Mouse (Mus musculus) left cerebral cortex, adult 8-10 months (tissue): Measurements from ENCODE around the gene Galt. TPM values are rescaled to one million over a fixed set of nuclear protein-coding genes. Genes with fewer than 3 reads are reported as not detected.

Experiments
- DNase-seq, 2 experiments: peaks; one replicate each; pipeline ENCODE4 v3.0.0; 2022; ENCODE audit warnings: low spot score in 2 of 2
- total RNA-seq, 4 experiments: library from RNA; stranded (reverse); gene quantifications; 2 replicates each; pipeline ENCODE4 v1.2.4; 2022

Gene Galt
- 10 to 100 TPM; 71.9 to 85.1 (median 76.5) TPM for total RNA-seq

DNA sequence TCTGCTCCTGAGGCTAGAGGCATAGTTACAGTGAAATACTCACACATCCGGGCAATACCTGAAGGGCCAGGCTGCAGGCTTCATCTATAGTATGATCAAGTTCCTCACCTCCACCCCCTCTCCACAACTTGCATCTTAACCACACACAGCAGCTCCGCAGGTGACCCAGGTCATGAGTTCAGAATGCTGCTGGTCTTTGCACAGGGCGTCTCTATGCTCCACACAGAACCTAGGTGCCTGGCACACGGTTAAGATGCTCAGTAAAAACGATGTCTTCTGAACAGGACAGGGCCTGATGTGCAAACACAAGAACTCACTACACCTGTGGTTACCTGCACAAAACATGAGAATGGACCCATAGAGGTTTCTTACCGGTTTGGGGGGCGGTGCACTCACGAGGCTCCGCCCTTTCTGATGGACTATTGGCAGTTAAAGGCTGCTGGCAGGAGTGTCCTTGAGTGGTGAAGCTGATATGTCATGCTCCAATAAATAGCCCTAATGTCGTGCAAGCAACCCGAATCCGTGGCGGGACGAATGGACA is at the start of gene Galt:
Gene Galt (plus strand): TSS at position 432 of the 541 bp plus-strand sequence.
- no peak for DNase-seq

DNA sequence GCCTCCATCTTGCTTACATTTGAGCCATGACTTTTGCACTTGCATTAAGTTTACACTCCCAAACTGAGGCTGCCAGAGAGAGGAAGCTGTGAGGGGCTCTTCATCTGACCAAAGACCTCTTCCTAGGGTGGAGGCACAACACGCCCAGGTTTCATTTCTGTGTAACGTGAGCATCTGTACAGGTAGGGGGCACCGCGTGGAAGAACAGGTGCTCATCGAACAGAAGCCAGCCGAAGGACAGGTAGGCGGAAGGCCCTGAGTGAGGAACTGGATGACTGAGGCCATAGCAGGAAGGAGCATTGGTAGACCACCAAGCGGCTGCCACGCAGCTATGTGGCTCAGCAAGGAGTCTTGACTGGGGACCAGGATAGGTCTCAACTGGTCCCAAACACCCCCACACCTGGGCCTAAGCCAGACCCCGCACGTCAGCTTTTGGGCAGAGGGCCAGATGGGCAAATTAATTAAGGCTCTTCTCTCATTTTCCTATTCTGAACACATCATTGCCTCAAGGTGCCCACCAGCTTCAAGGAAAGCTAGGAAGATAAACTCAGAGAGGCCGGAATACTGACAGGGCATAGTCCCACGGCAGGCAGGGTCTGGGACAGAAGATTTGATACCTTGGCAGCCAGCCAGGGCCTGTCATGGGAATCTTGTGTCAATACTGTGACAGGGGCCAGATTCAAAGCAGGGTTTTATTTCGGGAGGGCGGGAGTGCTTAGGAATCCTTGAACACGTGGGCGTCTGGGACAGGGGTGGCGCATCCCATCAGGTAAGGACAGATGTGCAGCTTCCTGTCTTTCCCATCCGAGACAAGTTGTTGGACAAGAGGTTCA is 48.9 kb upstream of the Galt start:
- no peak for DNase-seq

DNA sequence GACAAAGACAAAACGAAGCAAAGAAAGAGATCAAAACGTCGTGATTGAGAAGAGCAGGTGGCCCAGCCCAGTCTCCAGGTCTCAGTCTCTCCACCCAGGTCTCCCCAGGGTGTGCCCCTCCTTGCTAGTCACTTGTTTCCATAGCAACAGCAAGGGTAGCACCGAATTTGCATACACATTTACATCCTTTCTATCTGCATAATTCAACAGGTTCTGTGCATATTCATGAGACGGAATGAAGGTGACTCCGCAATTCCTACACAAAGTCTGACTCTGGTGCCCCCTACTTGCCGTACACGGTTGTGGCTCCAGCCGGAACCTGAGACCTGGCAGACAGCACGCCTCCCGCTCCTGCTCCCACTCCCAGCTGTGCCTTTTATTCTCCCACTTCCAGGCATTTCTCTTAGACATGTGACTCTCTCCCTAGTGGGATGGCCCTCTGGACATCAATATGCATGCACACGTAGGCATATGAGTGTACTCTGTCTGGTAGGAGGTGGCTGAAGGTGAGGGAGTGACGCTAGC is 48.0 kb upstream of the Galt start:
- peak; percentile 65 to 83 for DNase-seq

DNA sequence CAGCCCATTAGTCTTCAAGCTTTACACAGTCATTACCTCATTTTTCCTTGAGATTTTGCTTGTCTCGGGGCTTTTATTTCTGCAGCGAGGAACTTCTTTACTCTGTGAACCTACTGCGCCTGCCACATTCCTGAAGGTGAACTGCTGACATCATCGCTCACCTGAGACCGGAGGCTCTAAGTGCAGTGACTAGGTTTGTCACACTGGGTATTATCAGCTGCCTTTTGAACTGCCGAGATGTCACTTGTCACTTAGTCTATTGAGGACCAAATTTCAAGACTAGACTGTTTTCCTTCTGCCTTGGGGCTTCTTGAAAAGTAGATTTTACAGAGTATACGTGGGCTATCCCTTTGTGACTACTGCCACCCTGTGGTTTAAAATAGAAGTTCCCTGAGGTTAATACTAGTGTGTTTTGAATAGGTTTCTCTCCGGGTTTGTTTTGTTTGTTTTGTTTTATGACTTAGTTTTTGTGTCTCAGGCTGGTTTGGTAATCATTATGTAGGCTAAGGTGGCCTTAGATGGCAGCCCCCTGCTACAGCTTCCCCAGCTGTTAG is 46.8 kb upstream of the Galt start:
- no peak for DNase-seq

DNA sequence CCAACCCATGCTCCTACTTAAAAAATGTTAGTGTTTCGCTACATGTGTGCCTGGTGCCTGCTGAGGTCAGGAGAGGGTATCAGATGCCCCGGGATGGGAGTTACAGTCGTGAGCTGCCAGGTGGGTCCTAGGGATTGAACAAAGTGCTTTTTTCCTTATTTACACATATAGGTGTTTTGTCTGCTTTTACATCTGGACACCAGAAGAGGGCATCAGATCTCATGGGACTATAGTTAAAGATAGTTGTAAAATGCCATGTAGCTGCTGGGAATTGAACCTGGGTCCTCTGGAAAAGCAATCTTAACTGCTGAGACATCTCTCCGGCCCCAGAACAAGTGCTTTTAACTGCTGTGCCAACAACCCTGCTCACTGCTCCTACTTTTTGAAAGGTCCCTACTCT is 44.8 kb upstream of the Galt start:
- no peak for DNase-seq

DNA sequence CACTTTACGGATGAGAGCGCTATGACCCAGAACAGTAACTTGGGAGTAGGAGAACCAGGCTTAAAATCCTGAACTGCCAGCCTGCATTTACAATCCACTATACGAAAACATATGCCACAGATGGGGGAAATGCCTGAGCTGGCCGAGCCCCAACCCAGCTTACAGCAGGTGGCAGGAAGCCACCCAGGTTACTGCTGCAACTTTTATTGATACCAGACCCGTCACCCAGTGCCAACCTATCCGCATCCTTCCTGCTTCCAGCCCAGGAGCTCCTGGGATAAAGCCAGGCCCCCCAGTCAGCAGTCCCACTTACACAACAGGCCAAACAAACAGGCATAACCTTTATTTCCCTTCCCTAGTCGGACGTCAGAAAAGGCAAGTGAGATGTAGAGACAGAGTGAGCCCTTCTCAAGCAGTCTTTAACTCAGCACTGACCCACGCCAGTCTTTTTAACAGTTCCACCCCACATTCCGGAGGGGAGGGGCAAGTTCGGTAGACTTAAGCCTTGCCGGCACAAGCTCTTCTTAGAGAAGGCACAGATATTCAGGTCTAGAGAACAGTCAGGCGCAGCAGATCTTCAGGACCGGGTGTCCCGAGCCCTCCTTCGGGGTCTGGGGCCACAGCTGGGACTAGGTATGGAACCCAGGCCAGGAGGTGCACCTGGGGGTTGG is 43.2 kb upstream of the Galt start:
- DNase-seq: no peak

DNA sequence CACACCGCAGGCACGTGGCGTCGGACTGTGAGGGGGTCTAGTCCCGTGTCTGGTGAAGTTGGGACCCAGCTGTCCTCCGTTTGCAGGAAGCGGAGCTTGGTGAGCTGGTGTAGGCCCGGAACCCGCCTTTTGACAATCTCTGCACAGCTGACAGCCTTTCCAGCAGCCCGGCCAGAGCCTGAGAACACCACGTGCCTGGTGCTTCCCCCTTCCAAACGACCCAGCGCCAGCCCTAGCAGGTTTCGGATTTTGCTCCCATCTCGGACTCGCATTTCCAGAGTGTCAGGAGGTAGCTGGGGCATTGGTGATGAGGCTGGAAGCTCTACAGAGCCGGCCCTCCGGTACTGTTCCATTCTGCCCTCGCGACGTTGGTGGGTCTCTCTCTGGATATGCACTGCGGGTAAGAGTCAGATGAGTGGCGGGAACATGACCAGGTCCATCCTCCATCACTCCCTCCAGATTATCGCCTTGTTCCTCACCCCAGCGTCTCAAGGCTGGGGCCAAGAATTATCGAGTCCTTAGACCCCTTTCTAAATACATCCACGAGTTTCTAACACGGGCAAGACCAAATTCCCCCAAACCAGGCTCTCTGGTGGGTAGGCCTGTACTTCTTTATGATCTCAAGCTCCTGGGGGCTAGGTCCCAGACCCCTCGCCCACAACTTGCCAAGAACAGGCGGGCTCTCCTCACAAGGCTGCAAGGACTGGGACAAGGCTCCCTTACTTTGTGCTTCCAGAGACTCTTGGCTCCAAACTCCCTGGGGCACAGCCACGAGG is 42.4 kb upstream of the Galt start:
- no peak for DNase-seq

DNA sequence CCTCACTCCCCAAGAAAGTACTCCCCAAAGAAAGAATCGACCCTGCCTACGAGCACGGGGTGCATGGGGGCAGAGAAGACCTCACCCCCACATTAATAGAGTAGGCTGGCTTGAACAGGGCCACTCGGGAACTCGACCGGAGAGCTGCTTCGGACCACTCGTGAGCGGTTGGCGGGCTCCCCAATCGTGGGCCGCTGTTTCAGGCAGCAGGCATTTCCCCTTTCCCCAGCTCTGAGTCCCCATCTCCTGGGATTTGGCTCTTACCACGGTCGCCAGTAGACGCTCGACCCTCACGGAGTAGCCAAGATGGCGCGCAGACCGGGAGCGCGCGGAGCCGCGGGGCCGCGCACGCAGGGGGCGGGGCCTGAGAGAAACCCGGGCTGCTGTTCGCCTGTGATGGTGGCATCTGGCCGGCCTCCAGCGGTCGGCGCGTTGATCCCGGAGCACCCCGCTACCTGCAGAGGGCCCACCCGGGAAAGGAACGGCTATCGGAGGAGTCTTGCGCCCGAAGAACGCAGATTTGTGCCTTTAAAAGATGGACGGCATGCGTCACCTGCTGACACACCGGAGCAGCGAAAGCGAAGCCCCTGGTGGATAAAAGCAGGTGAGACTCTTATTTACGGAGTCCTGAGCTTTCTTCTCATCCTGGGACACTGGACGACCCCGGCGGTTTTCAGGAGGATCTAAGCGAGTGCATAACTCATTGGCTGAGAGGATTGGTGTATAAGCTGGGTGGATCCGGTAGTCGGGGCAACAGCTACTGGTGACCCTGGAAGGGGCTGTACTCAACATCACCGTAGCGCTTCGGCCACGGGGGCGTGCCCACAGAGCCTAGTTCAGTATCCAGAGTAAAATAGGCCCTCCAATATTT is 41.6 kb upstream of the Galt start, which contains the start of gene Rpp25l:
Gene Rpp25l (minus strand): TSS at position 338 of the 871 bp plus-strand sequence.
- peak; percentile 74 to 75 for DNase-seq

DNA sequence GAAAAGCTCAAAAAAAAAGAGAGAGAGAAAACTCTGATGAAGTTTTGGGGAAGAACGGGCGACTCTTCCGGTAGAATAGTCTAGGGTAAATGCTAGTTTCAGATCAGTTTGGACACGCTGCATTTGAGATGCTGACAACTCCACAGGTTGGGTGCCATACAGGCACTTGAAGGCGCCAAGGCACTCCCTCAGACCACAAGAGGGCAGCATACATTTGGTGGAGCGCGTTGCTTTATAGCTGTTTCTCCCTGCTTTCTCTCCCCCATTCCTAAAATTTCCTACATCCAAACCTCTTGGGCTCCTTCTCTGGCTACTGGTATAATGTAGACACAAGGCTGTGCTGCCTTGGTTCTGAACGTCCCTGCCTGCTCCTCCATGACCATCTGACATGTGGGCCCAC is 40.8 kb upstream of the Galt start:
- peak in 1 of 2 experiments; percentile 59 for DNase-seq

DNA sequence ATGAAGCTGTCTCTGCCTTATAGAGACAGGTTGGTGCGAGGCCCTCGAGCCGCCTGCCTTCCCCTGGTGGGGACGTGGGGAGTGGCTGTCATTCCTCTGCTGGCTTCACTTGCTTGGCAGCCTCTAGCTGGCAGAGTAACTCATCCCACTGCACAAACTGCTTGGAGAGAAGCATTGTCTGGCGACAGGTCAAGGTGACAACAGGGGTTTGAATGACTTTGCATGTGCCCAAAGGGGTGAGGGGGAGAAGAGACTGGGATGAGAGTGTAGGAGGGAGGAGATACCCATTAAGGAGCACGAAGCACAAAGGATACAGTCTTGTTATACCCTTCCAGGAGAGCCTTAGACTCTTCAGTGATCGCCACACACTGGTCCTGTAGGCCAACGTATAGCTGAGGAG is 39.9 kb upstream of the Galt start:
- no peak for DNase-seq

DNA sequence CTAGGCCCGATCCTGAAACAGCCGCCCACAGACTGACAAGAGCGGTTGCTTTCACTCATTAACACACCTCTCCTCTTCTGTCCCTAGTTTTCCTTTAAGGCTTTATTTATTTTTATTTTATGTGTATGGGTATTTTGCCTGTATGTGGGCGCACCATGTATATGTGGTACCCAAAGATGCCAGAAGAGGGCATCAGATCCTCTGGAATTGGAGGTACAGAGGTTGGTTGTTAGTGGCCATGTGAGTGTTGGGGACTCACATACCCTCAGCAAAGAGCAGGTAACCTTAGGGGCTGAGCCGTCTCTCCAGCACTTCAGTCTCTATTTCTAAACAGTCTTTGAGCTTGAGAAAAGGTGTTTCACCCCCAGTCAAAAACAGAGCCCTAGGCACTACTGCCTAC is 39.4 kb upstream of the Galt start:
- DNase-seq: no peak

DNA sequence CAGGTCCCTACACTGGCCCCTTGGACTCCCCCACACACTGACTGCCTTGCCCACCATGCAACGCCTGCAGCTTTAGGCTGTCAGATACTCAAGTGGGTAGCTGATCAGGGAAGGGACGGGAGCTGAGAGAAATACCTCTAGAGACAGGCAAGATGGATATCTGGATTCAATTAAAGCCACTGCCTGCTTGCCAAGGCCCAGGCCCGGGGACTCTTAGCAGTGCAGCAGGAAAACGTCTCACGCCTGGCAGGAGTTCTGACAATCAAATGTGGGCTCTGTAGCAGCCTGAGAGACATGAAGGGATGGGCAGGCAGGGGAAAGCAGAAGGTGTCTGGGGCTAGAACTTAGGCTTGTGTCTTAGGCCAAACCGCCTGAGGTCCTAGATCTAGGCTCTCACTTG is 38.2 kb upstream of the Galt start:
- no peak for DNase-seq

DNA sequence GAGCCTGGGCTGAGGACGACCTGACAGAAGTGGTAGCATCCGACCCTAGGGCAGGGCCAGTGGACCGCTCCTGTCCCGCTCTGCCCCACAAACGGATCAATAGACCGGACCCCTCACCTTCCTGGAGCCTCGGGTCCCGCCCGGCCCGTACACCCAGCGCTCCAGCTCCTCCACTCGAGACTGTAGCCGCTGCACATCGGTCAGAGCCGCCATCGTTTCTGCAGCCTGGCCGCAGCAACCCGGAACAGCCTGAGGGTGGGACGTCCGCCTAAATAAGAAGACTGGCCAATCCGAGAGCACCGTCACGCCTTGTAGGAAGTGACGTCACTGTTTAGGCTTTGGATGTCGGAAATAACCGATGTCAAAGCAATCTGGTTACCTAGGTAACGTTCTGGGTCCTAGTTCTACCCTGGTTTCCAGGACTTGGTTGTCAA is 32.1 kb upstream of the Galt start, which contains the start of gene Dctn3:
Gene Dctn3 (minus strand): TSS at position 253 of the 434 bp plus-strand sequence.
- DNase-seq: peak; percentile 77 to 96

DNA sequence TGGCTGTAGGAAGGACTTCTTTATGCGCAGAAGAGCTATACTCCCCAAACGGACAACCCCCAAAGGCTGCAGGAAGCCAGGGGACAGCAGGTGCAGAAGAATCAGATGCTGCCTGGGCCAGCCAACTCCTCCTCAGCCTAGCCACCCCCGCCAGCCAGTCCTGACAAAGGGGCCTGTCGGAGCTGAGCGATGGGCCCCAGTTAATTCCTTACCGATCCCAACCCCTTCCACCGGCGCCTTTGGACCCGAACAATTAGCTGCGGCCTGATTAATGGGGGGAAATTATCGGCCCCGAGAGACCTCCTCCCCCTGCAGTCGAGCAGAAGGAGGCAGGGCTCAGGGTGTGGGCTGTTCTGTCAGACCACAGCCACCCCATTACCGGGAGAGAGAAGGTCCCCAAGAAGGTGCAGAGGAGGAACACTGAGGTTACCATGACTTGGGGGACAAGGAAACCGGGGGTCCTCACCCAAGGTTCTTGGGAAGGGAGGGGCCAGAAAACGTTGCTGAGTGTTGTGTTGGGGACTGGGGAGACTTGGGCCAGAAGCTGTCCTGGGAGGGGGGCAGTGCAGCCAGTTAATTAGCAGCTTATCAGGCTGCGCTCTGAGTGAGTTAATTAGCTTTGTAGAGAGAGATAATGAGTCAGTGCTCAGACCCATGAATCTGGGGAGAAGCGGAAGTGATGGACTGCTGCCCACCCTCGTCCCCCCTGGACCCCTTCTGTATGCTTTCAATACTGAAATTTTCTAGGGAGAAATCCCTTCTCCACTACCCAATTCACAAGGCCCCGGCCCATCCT is 28.0 kb upstream of the Galt start:
- DNase-seq: no peak

DNA sequence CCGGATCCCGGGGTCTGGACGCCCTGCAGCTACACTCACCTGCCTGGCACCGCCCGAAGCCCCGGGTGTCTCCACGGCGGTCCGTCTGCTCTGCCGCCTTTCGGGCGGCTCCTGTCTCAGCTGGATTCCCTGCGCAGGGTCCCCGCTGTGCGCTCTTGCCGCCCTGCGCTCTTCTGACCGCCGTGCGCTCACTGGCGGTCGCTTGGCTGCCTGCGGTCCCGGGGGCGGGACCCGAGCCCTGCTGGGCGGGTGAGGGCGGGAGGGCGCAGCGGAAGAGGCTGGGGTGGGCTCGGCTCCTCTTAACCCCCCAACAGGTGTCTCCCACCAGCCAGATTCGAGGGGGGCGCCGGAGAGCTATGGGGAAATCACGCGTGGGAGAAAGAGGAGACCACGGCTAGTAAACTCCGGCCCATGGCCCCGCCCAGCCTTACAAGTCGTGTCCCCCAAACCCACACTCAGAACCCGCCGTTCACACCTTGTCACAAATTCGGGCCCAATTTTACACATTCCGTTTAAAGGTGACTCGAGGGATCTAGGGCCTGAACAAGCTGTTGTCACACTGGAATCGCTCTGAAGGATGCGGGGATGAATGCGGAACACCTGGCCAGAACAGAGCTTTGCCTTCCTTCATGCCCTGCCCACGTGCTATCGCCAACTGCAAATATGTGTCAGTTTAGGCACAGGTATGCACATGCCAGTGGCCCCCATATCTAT is 23.8 kb upstream of the Galt start, which contains the start of gene Arid3c:
Gene Arid3c (minus strand): TSS at position 91 of the 714 bp plus-strand sequence.
- no peak for DNase-seq

DNA sequence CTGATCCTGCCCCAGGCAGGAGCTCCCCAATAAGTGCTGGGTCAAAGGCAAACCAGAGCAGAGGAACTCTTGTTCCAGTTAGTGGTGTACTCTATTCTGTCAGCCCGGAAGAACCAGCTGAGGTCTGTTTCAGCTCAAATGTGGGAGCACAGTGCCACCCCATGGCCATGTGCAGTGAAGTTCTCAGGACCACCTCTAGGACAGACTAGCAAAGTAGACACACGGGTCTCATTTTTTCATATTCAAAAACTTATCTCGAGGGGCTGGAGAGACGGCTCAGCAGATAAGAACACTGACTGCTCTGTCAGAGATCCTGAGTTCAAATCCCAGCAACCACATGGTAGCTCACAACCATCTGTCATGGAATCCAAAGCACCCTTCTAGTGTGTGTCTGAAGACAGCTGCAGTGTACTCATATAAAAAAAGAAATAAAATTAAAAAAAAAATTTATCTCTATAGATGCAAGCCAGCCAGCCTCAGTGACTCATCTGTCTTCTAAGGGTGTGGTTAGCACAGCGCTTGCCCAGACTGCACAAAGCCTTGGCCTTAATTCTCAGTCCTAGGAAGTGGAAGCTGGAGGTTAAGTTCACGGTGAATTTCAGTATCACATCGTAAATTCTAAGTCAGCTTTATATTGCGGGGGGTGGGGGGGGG is 17.3 kb upstream of the Galt start:
- DNase-seq: peak; percentile 60 to 62

DNA sequence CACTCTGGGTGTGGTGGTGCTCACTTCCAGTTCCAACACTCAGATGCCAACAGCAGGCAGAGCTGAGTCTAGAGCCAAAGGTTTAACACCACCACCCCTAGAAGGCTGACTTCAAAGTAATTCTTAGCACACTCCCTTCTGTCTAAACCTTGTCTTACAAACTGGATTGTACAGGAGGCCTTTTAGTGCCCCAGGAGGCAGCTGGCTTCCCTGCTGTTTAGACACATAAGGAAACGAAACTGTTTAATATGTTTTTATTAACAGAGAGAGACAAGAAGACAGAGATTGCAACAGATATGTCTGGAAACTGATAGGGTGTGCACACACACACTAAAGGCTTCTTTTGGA is 16.8 kb upstream of the Galt start:
- DNase-seq: no peak

DNA sequence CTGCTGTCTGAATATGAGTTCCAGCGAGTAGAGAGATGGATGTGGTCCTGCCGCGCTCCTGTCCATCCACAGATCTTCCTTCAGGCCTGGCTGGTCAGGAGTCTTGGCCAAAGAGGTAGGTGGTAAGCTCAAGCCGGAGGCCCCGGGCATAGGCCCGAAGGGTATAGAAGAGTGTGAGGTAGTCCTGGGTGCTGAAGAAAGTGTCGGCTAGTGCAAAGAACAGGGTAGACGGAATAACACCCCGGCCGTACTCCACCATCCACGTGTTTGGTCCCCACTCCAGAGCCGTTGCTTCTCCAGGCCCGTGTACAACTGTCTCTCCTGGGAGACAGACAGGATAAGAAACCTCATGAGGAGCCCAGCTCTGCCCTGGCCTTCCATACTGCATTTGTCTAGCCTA is 15.8 kb upstream of the Galt start:
- DNase-seq: no peak
